Mouse (Mus musculus) mesoderm, embryonic 11.5 days (tissue): ENCODE data around the gene 1700012B07Rik.

Experiments used
- DNase-seq: peaks from one replicate; pipeline ENCODE4 v3.0.0-alpha.2; 2012; ENCODE audit warnings: low read depth, low spot score

The 1700012B07Rik gene

DNA sequence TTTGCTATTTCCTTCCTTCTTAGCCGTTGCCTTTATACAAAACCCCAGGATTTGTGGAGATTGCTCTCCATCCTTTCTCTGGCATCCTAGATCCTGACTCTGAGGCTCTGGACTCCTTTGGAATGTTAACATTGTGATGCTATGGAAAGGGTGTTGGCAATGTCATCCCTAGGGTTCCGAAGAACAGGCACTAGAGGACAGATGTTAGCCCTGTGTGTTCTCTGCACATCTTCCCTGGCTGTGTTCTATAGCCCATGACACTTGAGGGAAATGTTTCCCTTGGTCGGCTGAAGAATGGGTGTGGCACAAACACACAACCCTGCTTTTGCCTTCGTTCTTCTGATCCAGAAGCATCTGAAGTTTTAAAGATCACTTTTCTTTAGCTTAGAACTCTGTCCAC is at the start of gene 1700012B07Rik:
Gene 1700012B07Rik (minus strand): TSS at position 101 of the 400 bp plus-strand sequence.
- DNase-seq = no peak

DNA sequence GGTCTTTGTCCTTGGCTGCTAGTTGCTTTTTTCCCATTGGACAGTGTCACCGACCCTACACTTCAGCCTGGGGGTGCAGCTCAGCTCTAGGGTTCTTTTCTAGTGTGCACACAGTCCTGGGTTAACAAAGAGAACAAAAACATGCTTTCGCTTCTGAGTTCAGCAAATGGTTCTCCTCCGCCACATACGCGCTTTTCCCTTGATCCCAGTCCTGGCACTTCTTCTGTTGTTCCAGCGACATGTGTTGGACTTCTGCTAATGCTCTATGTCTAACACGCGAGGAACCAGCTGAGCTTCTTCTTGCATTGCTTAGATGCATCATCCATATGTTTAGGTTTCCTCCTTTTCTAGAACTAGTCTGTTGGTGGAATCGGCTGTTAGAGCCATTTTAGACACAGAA is 48.9 kb upstream of the 1700012B07Rik start:
- no peak for DNase-seq

DNA sequence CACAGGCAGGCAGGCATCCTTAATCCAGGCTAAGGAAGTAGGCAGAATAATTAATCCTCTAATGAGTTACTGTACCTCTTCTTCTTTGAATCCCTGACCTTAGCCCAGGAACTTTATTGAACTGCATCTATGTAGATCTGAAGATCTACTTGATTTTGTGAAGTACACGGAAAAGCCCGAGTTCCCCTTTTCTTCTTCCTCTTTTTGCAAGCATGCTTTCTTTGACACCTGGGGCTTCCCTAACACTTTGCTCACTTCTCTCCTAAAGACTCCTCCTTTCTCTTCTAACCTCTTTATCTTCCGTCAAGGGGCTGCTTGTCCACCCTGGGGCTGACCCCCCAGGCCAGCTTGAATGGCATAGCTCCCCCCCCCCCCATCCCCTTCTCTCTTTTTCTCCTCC is 48.0 kb upstream of the 1700012B07Rik start:
- DNase-seq = no peak

DNA sequence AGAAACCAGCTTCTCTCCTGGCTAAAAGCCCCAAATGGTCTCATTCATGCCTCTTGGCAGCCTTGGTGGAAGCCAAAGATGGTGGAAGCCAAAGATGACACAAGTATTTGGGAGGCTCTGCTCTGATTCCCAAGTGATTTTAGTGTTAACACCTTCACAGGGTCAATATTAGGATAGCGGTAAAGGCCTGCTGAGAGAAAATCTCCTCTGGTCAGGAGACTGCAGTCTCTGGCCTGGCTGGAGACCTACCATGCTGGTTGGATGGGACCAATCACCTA is 47.6 kb upstream of the 1700012B07Rik start:
- no peak for DNase-seq

DNA sequence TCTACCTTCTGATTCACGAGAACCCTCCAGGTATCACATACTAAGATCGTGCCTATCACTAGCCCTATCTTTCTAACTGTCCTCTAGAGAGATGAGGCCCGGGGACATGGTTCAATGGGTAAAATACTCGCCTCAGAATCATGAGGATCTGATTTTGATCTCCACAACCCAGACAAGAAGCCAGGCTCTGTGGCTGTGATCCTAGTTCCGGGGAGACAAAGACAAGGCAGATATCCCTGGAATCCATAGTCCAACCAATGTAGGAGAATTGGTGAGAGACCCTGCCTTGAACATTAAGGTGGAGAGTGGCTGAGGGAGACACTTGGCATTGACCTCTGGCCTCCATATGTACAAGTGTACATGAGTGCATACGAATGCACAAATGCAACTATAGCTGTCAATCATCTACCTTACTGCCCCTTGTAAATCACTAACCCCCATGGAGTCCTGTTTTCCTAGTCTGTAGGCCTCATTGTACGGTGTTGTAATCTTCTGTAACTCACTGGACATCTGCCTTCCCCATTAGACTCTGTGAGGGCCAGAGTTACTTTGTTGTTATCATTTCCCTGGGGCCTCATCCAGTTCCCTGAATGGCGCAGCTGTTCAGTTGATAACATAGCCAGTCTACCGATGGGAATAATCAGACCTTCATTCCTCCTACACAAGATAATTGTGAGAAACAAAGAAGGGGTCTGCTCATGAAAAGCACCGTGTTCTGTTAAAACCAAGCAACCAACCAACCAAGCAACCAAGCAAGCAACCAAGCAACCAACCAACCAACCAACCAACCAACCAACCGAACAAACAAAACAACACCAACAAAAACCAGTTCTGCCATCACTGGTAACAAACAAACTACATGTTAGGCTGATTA is 47.0 kb upstream of the 1700012B07Rik start:
- peak; percentile 33 for DNase-seq

DNA sequence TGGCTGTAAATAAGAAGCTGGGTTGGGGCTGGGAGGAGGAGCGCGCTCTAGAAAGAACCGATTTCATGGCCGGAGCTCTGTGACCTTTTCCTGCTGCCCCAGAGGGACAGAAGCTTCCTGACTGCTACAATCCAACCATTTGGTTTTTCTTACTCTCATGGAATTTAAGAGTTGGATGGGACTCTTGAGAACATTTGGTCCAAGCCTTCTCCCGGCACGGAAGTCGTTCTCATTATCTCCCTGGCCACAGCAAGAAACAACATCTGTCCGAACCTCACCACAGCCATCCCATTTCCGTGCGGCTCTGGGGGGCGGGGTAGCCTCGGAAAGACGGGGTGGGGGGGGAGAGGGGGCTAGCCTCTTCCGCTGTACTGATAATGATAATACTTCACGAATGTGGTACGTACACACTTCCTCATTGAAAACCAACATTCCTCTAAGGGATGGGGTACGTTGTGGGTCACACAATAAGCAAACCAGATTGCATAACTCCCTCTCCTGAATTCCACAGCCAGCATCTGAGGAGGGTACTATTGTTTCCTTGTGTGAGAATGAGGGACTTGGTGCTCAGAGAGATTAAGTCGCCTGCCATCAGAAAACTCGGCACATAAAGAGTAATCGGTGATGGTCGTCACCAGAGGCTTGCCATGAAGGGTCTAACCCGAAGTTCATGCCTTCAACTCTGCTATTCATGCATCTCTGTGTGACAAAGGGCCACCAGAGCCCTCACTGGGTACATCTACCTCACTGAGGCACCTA is 46.2 kb upstream of the 1700012B07Rik start:
- DNase-seq = no peak

DNA sequence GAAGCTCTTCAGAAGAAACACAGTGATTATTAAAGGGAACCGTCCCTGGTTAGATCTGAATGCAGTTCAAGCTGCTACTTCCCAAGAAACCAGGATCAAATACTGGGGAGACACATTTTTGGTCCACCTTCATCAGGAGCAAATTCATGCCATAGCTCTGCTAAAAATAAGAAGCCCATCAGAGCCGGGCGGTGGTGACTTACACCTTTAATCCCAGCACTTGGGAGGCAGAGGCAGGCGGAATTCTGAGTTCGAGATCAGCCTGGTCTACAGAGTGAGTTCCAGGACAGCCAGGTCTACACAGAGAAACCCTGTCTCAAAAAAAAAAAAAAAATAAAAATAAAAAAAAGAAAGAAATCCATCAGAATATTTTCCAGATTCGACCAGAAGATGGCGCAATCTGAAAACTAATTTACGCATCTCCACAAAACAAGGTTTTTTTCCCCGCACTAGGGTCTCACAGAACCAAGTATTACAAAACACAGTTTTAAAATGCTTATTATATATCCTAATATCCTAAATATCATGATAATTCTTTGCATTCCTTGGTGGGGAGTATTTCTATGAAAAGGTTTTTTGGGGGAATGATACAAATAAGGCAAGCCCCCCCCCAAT is 45.4 kb upstream of the 1700012B07Rik start:
- DNase-seq = peak; percentile 63

DNA sequence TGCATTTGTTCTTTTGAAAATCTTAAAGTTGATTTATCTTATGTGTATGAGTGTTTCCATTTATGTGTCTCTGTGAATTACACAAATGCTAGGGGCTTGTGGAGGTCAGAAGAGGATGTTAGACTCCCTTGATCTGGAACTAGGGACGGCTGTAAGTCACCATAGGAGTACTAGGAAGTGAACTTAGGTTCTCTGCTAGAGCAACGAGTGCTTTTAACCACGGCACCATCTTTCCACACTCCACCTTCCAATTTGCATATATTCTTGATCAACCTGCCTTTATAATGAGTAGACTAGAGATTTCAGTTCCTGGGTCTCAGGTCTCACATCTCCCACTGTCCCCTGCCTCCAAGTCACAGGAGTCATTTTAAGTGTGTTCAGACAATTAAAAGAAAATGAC is 44.8 kb upstream of the 1700012B07Rik start:
- no peak for DNase-seq

DNA sequence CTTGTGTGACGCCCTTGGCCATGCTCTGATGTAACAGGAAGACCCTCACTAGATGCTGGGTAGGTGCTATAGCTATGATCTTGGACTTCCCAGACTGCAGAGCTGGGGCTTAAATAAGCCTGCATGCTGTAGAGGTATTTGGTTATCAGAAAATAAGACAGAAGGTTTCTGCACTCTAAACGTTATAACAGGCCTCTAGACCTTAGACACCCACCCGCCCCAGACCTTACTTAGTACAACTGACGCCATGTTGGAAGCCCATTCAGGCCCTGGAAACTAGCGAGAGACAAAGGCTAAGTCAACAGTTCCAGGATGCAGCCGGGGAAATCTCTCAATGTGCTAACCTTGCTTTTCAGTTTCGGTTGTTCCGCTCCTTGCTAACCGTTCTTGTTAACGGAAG is 44.2 kb upstream of the 1700012B07Rik start:
- no peak for DNase-seq

DNA sequence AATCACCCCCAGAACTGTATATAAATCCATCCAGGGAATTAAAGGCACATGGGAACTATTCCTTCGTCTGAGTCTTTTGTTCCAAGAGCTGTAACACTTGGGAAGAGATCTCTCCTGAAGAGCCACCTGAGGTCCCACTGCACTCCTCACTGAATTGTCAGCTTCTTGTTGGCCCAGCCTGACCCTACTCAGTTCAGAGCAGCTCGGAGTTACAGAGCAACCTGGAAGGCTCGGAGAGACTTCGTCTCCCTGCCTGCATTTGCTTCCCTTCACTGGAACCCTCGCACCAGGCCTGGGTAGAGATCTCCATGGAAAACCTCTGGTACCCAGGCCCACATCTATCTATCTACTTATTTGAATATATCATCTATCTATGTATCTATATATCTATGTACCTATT is 40.0 kb upstream of the 1700012B07Rik start:
- DNase-seq = no peak

DNA sequence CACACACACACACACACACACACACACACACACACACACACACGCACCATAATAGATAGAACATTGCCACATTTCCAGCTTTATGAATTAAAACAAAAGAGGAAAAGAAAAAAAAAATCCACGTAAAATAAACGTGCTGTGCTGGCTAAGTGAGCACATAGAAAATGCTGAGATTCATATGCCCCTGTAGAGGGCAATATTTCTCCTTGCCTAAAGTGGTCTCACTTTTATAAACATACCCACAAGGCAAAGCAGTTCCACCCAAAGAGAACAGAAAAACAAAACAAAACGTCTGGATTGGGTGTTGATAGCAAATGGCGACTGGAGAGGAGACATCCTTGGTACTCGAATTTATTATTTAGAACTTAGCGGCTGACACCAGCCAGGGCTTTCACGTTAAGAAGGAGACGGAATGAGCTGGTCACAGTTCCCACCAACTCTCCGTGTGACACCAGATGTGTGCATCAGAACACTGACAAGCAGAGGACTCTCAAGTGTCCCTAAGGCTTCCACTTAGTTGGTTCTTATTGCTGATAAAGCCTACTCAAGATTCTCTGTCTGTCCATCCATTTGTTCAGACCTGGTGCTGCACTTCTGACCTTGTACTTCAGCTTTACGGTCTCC is 38.8 kb upstream of the 1700012B07Rik start:
- DNase-seq = no peak

DNA sequence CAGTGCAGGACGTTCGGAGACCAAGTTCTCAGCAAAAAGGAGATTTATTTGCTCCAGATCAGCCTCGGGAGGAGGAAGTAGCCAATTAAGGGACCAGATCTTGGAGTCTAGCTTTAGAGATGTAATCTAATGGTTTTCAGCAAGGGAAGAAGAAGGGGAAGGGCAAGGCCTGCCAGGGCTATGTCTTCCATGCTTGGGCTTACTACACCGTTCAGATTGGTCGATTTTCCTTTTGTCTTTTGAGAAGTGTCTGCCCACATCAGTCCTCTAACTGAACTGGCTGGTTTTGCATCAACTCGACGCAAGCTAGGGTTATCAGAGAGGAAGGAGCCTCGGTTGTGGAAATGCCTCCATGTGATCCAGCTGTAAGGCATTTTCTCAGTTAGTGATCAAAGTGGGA is 37.7 kb upstream of the 1700012B07Rik start:
- DNase-seq = no peak

DNA sequence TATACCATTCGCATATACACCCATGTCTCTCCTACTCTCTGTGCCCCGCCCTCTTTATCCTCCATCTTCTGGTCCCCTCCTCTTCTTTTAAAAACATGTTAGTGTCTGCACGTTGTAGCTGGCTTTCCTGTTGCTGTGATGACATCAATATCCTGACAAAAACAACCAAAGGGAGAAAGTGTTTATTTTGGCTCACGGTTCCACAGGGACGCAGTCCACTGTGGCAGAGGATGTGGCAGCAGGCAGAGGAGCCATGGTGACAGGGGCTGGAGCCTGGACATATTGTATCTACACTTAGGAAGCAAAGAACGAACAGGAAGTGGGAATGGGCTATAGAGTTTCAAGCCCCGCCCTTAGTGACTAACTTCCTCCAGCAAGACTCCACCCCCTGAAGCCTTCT is 36.1 kb upstream of the 1700012B07Rik start:
- DNase-seq = no peak

DNA sequence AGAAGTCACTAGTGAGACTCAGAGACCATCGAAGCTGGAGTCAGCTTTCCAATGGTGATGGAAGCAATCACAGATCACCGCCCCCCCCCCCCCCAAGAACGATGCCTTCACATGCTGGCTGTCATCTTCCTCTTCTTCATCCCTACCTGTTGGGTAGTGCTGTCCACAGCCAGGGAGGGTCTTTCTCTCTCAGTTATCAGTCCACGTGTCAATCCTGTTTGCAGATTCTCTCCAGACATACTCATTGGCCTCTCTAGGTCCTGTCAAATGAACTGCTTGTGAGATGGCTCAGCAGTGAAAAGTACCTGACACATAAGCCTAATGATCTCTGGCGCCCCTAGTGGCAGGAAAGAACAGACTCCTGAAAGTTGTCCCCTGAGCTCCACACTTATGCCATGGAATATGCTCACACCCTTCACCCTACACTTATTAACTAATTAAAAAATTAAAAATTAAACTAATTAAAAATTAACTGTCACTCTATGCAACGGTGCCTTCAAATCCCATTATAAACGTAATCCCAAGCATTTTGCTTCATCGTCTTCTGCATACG is 35.4 kb upstream of the 1700012B07Rik start:
- DNase-seq = peak; percentile 69

DNA sequence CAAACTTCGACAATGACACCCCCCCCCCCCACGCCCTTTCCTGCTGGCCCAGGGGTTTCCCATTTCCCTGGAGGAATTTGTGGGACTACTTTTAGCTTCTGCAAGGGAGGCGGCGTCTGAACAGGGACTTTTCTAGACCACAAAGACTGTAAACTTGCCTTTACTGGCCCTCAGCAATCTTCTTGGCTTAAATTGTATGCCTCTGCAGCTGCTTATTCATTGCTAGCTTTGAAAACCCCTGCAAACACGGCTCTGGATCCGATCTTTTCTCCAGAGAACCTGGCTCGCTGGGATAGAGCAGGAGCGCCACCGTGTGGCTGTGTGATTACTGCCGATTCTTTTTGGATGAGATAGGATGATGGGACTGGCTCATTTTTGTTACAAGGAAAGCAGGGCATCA is 32.7 kb upstream of the 1700012B07Rik start:
- DNase-seq = peak; percentile 88

DNA sequence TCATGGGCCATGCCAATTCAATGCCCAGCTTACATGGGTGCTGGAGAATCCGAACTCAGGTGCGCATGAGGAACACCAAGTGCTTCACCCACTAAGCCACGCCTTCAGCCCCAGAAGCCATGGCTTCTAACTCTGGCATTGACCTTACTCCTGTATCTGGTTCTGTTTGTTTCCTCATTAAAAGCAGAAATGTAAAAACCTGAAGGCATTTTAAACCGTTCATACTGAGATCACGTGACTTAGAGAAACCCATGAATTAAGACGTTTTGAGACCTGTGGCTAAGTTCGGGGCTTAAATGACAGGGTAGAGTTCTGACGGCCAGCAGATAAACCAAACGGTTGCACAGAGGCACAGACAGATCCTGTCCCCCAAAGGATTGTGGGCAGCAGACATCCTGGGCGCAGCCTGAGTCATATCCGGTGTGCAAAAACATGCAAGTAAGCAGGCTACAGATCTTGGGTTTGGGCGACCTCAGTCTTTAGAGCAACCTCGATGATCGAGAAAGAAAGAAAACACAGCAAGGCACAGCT is 32.2 kb upstream of the 1700012B07Rik start:
- DNase-seq = no peak

DNA sequence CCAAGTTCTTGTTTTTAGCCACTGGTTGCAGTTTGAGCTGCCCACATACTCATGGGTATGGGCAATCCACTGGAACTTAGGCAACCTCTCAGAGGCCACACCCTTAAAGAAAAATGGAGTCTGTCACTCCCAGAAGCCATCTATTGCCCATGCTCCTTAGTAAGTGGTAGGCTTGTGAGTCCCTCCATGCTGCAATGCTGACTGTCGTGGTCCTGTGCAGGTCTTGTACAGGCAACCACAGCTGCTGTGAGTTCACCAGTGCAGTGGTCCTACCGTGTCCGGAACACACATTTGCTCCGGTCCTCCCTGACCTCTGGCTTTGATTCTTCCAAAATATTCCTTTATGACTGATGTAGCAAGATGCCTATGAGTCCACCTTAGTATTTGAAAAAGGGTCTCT is 31.6 kb upstream of the 1700012B07Rik start:
- DNase-seq = no peak

DNA sequence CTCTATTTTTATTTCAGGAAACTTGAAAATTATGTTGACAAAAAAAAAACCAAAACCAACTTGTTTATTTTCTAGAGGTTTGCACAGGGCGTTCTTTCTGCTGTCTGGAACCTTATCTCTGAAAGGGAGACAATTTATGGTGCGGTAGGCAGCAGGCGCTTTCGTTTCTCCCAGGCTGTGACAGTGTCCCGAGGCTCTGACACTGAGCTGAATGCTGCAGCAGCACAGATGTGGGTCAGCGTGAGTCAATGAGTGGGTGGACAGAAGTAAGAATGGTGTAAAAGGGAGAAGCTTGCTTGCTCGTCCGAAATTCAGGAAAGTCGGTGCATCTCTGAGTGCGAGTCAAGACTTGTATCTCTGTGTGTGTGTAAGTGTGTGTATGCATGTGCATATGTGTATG is 29.2 kb upstream of the 1700012B07Rik start:
- DNase-seq = no peak

DNA sequence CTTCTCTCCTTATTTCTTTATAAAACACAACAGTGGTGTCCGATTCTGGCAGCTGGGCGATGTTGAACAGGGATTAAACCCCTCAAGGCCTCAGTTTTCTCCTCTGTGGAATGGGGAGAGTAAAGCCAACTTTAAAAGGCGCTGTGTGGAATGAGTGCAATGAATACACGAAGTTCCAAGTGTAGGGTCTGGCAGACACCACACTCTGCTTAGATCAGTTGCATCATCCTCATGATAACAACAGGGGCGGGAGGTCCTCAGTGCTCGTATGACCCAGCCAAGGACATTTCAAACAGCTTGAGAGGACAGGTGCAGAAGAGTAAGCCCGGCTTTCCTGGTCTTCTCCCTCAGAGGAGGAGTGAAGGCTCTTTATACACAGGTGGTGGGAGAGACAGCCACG is 26.2 kb upstream of the 1700012B07Rik start:
- DNase-seq = no peak

DNA sequence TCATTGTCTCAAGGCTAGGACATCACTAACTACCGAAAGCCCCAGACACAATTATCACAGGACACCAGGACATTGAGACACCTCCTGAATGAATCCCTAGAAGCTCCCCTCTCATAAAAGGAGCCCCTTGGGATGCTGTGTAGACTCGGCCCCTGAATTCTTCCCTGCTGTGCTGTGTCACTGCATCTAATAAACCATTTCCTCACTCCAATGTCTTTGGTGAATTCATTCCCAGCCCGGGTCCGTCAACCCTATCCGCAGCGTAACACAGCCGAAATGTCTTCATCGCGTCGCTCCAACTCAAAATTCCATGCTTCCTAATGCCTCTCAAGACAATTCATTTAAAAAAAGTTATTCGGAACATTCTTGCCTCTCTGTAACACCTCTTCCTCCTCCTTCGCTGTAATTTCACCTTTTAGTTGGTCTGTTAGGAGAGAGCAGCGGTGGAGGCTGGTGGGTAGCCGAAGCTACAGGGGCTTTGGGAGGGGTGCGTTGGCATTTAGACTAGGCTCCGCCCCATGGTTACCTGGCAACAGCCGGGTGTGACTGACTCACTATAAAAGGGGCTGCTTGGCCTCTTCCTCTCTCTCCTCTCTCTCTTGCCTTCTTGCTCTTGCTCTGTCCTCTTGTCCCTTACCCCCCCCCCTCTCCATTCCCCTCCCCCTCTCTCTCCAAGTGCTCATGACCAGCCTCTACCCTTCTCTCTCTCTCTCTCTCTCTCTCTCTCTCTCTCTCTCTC is 25.6 kb upstream of the 1700012B07Rik start:
- DNase-seq = no peak

DNA sequence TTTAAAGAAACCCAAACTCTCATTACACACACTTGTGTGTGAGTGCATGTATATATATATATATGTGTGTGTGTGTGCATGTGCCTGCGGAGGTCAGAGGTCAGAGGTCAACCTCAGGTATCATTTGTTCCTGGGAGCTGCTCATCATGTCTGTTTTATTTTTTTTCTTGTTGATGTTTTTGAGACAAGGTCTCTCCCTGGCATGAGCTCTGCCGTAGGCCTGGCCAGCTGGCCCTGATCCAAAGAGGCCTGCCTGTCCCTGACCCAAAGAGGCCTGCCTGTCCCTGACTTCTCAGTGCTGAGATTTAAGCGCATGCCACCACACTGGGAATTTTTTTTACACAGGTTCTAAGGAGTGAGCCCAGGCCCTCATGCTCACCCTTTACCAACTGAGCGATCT is 24.1 kb upstream of the 1700012B07Rik start:
- DNase-seq = no peak
